Mouse (Mus musculus): ENCODE results near the gene Mrgprb8. TPM values are rescaled to one million over a fixed set of nuclear protein-coding genes. Genes with fewer than 3 reads are reported as not detected.
"Not testable (repeated sequence)": the region's sequence is repeated elsewhere in the genome, so short reads cannot be mapped to it uniquely, and the experiment has no call there.

Mrgprb8 gene
- polyA plus RNA-seq (2014; fragmentation: Nextera tagmentation; extraction: Ambion mirVana): not detected in 2 replicates

DNA sequence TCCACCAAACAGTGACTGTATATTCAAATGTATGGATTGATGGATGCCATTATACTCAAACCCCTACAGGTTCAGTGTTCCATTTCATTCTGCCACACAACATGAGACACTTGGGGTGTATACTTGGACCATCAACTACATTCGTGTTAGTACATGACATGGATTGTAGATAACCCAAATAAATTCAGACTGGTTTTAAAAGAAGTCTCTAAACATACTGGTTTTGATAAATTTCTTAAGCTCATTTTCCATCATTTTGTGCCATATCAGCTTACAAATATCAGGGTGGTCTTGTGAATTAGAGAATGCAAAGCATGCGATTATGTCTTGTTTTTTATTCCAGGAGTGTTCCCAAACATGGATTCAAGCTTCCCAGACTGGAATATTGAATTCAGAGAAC, at the start of gene Mrgprb8:
Mrgprb8 (plus strand) TSS at position 301 of the 400 bp plus-strand sequence.
- H3K4me3 ChIP-seq (ENCODE audit: low read depth, low read length): no peak within 1 kb of the TSS
- 65% methylated on average over 2 of the region's 2 CpGs for WGBS
- no peaks in the 10 kb centered on the region for H3K4me1 ChIP-seq (replicated peaks; ENCODE audit: control insufficient read depth, insufficient read depth, low read length)
- H3K9ac ChIP-seq (ENCODE audit: low read depth, low read length): no peak within 1 kb of the TSS
- DNase-seq (ENCODE audit: low spot score) (no peak), ATAC-seq (replicated peaks; ENCODE audit: low FRiP score) (no peak)
- H3K9me3 ChIP-seq (ENCODE audit: control insufficient read depth, low read length): peaks cover 6% of the 10 kb centered on the region
- no peaks in the 10 kb centered on the region for H3K27me3 ChIP-seq (replicated peaks; ENCODE audit: control insufficient read depth, insufficient read depth, low read length)
- H3K27ac ChIP-seq (ENCODE audit: low read depth, low read length): no peak within 1 kb of the TSS
- no peaks in the 10 kb centered on the region for H3K36me3 ChIP-seq (ENCODE audit: control insufficient read depth, insufficient read depth, low read length)
- H3K4me2 ChIP-seq: no peak within 1 kb of the TSS

DNA sequence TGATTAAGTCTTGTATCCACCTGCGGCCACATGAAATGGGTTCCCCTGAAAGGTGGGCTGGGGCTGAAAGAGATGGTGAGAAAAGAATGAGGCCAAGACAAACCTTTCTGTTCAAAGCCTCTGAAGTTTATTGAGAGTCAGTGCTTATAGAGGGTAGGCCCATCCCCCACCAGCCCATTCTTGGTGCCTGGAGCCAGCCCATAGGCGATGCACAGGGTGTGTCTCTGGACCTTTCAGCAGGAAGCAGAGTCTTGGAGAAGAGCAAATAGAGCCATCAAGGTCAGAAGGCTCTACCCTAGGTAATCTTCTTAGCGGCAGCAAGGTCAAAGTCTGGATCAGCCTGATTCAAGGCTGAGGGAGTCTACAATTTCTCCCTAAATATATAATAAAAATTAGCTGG, 47.6 kb downstream of the Mrgprb8 start:
- H3K4me3 ChIP-seq (ENCODE audit: low read depth, low read length); H3K9me3 ChIP-seq (ENCODE audit: control insufficient read depth, low read length); H3K36me3 ChIP-seq (ENCODE audit: control insufficient read depth, insufficient read depth, low read length); H3K9ac ChIP-seq (ENCODE audit: low read depth, low read length); H3K27ac ChIP-seq (ENCODE audit: low read depth, low read length); H3K27me3 ChIP-seq (replicated peaks; ENCODE audit: control insufficient read depth, insufficient read depth, low read length); ATAC-seq (replicated peaks; ENCODE audit: low FRiP score); H3K4me1 ChIP-seq (replicated peaks; ENCODE audit: control insufficient read depth, insufficient read depth, low read length); DNase-seq (ENCODE audit: low spot score); H3K4me2 ChIP-seq: not testable (repeated sequence)
- 82% methylated on average over 3 of the region's 3 CpGs for WGBS

DNA sequence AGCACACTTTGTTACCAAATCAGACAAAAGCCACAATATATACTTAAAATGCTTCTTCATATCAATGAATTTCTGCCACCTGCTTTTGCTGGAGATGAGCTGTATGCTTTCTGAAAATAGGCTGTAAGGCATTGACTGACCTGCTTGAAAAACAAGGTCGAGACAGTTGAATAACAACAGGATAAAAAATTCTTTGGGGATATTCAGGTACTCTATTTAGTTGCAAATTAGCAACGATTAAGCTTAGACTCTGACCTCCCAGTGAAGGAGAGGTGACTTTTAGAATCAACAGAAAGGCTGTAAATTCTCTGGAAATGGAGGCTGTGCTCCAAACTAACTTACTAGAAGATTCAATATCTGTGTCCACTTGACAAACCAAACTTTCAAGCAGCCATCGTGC, 48.3 kb downstream of the Mrgprb8 start:
- H3K9me3 ChIP-seq (ENCODE audit: control insufficient read depth, low read length): peaks cover 3% of the 10 kb centered on the region; the same call in 1 of the 2 replicates
- H3K36me3 ChIP-seq (ENCODE audit: control insufficient read depth, insufficient read depth, low read length): no peaks in the 10 kb centered on the region
- H3K4me1 ChIP-seq (replicated peaks; ENCODE audit: control insufficient read depth, insufficient read depth, low read length): no peaks in the 10 kb centered on the region
- no peak overlapping the region for H3K9ac ChIP-seq (ENCODE audit: low read depth, low read length)
- H3K4me2 ChIP-seq: no peak overlapping the region
- no peaks in the 10 kb centered on the region for H3K27me3 ChIP-seq (replicated peaks; ENCODE audit: control insufficient read depth, insufficient read depth, low read length)
- H3K27ac ChIP-seq (ENCODE audit: low read depth, low read length): no peak overlapping the region
- ATAC-seq (replicated peaks; ENCODE audit: low FRiP score) (no peak), DNase-seq (ENCODE audit: low spot score) (no peak)
- no peak overlapping the region for H3K4me3 ChIP-seq (ENCODE audit: low read depth, low read length)
- WGBS: 43% methylated on average over 3 of the region's 3 CpGs

Other genes starting within 250 kb of the Mrgprb8 start
- not detected in 2 replicates for gene Mrgprb5, start 219.5 kb upstream of the Mrgprb8 start, polyA plus RNA-seq (2014; fragmentation: Nextera tagmentation; extraction: Ambion mirVana)
- gene Mrgprb4, start 189.2 kb upstream of the Mrgprb8 start, polyA plus RNA-seq (2014; fragmentation: Nextera tagmentation; extraction: Ambion mirVana): not detected in 2 replicates
- not detected in 2 replicates for gene Mrgprb1, start 67.8 kb downstream of the Mrgprb8 start, polyA plus RNA-seq (2014; fragmentation: Nextera tagmentation; extraction: Ambion mirVana)
- not detected in 2 replicates for gene Mrgprx2, start 110.8 kb downstream of the Mrgprb8 start, polyA plus RNA-seq (2014; fragmentation: Nextera tagmentation; extraction: Ambion mirVana)
- gene Mrgprb2, start 169.6 kb downstream of the Mrgprb8 start, polyA plus RNA-seq (2014; fragmentation: Nextera tagmentation; extraction: Ambion mirVana): not detected in 2 replicates